8 mouse cellular contexts compared by ENCODE assay signal in the genomic region with DNA sequence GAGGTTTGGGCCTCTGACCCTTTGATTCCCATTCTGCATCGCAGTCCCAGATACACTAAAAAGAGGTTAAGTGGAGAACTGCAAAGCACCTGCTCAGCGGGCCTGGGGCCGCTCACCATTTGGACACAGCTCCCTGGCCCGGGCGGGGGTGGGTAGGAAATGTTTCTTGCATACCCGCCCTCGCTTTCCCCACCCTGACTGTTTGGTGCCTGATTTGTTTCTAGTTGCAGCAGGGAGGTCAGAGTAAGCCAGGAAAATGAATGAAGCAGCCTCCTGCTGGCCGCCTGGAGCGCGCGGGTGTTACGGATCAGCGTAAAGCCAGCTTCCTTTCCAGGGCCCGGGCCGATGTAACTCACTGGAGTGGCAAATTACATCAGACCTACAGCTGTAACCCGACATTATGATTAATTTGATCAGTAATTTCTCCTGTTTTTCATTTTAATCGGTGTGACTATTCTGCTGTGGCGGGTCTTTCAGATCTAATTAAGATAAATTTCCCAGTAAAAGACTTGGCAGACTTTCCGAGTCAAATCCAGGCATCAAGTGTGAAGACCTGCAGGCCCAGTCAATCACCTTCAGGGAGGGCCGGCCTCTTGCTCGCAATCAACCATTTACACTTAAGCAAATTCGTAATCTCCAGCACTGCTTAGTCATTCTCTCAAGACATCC.
DNase-seq lines count a peak whose midpoint lies in the region; ATAC-seq and TF ChIP-seq lines count a peak whose summit lies in the region.

No protein-coding gene starts in this region.

- peak; percentile 89 for ATAC-seq in forebrain, embryonic 14.5 days
- ATAC-seq in midbrain, embryonic 14.5 days (ENCODE audit: low FRiP score, low TSS enrichment), result peak; percentile 88

- 0 out of 2 replicates have a peak, but pooled peaks cover 5% of the 10 kb centered on the region for H3K4me1 ChIP-seq in forebrain, embryonic 14.5 days (ENCODE audit: control insufficient read depth, insufficient read depth, low read length)
- H3K4me1 ChIP-seq in kidney, adult 2 months (ENCODE audit: control insufficient read depth, insufficient read depth, low read length), result no peaks in the 10 kb centered on the region
- H3K4me1 ChIP-seq in midbrain, embryonic 14.5 days (ENCODE audit: control insufficient read depth, insufficient read depth, low read length), result peaks cover 10% of the 10 kb centered on the region; the same call in 1 of the 2 replicates

- TF ChIP-seq POLR2A in kidney, adult 2 months (IDR thresholded peaks at IDR 0.05; ENCODE audit: low read depth, low read length), result no peak

- H3K27ac ChIP-seq in forebrain, embryonic 14.5 days (ENCODE audit: low read depth, low read length), result no peak overlapping the region
- H3K27ac ChIP-seq in kidney, adult 2 months (ENCODE audit: insufficient read depth, low read depth, low read length), result no peak overlapping the region
- peak overlapping the region; percentile 52; the same call in 1 of the 2 replicates for H3K27ac ChIP-seq in midbrain, embryonic 14.5 days (replicated peaks; ENCODE audit: low read depth, low read length)

- no peaks in the 10 kb centered on the region; the same call in 1 of the 2 replicates for H3K27me3 ChIP-seq in forebrain, embryonic 14.5 days (replicated peaks; ENCODE audit: control insufficient read depth, insufficient read depth, low read length)
- no peaks in the 10 kb centered on the region for H3K27me3 ChIP-seq in kidney, adult 2 months (replicated peaks; ENCODE audit: control insufficient read depth, insufficient read depth, low read length)
- H3K27me3 ChIP-seq in midbrain, embryonic 14.5 days (ENCODE audit: control insufficient read depth, insufficient read depth, low read length), result no peaks in the 10 kb centered on the region

- DNase-seq in layer of hippocampus, postnatal 14 days (ENCODE audit: low spot score in 2 of 2), result peak; percentile 7 to 19
- DNase-seq in layer of hippocampus, adult 11-12 months (ENCODE audit: low spot score), result no peak
- DNase-seq in brain, adult 2 months (ENCODE audit: low read depth, low spot score), result peak; percentile 40
- peak; percentile 59 for DNase-seq in forebrain, embryonic 14.5 days (ENCODE audit: low spot score)
- DNase-seq in kidney, adult 2 months, result peak; percentile 13
- peak; percentile 83 for DNase-seq in midbrain, embryonic 14.5 days
- DNase-seq in spleen, postnatal 36 days (ENCODE audit: low spot score in 2 of 2), result no peak
- no peak for DNase-seq in c-Kit-positive CD71-positive TER-119-positive erythroid progenitor cells, embryonic 14.5 days (ENCODE audit: low spot score)

- 4% methylated on average over 22 of the region's 22 CpGs for WGBS in forebrain, embryonic 14.5 days
- WGBS in kidney, adult 2 months, result 10% methylated on average over 22 of the region's 22 CpGs
- 5% methylated on average over 22 of the region's 22 CpGs for WGBS in midbrain, embryonic 14.5 days

- no peak for TF ChIP-seq CTCF in kidney, adult 2 months (conservative IDR thresholded peaks at IDR 0.05; ENCODE audit: insufficient read depth, insufficient read length, low read depth, low read length)

- peak overlapping the region; percentile 42; the same call in 1 of the 2 replicates for H3K9ac ChIP-seq in forebrain, embryonic 14.5 days (ENCODE audit: low read length)
- 0 out of 2 replicates have a peak overlapping the region, but pooled peaks have one; percentile 3 for H3K9ac ChIP-seq in midbrain, embryonic 14.5 days (replicated peaks; ENCODE audit: low read length)

- no peaks in the 10 kb centered on the region for H3K9me3 ChIP-seq in forebrain, embryonic 14.5 days (replicated peaks; ENCODE audit: control insufficient read depth, low read length)
- no peaks in the 10 kb centered on the region for H3K9me3 ChIP-seq in midbrain, embryonic 14.5 days (ENCODE audit: control insufficient read depth, low read length)

- no peaks in the 10 kb centered on the region for H3K36me3 ChIP-seq in forebrain, embryonic 14.5 days (ENCODE audit: control insufficient read depth, insufficient read depth, low read length)
- no peaks in the 10 kb centered on the region for H3K36me3 ChIP-seq in kidney, adult 2 months (ENCODE audit: control insufficient read depth, insufficient read depth, low read length)
- H3K36me3 ChIP-seq in midbrain, embryonic 14.5 days (ENCODE audit: control insufficient read depth, insufficient read depth, low read length), result no peaks in the 10 kb centered on the region

- peak overlapping the region; percentile 11; the same call in 1 of the 2 replicates for H3K4me3 ChIP-seq in forebrain, embryonic 14.5 days (ENCODE audit: low read depth, low read length)
- no peak overlapping the region for H3K4me3 ChIP-seq in kidney, adult 2 months (ENCODE audit: insufficient read depth, low read depth, low read length)
- H3K4me3 ChIP-seq in midbrain, embryonic 14.5 days (replicated peaks; ENCODE audit: low read depth, low read length), result peak overlapping the region; percentile 17

- peak overlapping the region; percentile 45 for H3K4me2 ChIP-seq in forebrain, embryonic 14.5 days (ENCODE audit: low read length)
- peak overlapping the region; percentile 49 for H3K4me2 ChIP-seq in midbrain, embryonic 14.5 days (ENCODE audit: low read length)

Comparison
In these comparisons a context has a peak if more than half of its experiments do, and no peak if none do; other contexts are left out.
1. DNase-seq: peak in layer of hippocampus, postnatal 14 days (2 of 2), brain, adult 2 months (single experiment), forebrain, embryonic 14.5 days (single experiment), kidney, adult 2 months (single experiment) and midbrain, embryonic 14.5 days (single experiment); none in layer of hippocampus, adult 11-12 months (single experiment), spleen, postnatal 36 days (0 of 2) and c-Kit-positive CD71-positive TER-119-positive erythroid progenitor cells, embryonic 14.5 days (single experiment).